Mouse (Mus musculus) ZHBTc4 (cell line): ENCODE measurements at regions not wholly inside any gene's neighbourhood (a gene's known extent, or its start where the extent isn't known, plus 50 kb on each side); places are given as distances from the start of the nearest gene placed in this dataset.

ENCODE experiments used
- DNase-seq: peaks from one replicate; pipeline ENCODE4 v3.0.0-alpha.2; 2011; ENCODE audit warnings: low read depth, low spot score

DNA sequence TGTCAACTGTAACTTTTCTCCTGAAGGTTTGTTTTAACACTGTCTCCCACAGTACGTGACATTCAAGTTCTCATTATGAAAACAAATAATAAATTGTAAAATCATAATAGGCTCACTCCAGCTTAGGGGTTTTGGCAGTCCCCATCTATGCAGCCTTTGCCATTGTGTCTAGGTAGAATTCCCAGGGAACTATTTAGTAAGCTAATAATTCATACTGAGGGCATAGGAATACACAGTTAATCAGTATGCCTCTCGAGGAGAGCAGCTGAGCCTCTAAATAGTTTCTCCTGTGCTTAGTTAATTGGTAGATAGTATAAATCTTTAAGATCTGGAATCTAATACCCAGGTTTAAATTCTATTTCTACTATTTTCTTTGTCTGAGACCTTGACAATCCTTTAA, 191.7 kb downstream of the Tprg start:
- DNase-seq = no peak

DNA sequence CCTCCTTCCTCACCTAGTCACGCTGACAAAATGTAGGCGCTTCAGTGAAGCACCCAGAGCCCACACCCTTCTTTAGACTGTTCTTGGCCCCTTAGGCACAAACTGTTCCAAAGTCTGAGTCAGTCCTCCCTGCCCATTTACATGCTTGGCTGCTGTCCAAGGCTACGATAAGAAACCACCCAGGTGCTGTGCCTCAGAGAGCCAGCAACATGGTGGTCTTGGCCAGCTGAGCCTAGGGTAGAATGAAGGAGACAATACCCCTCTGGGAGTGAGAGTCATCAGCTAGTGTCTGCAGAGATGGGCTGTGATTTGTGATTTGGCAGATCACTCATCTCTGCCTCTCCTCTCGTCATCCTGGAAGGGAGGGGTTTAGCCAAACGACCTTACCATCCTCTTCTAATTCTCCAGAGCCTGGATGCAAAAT, 197.2 kb downstream of the Tprg start:
- DNase-seq = peak; percentile 44

DNA sequence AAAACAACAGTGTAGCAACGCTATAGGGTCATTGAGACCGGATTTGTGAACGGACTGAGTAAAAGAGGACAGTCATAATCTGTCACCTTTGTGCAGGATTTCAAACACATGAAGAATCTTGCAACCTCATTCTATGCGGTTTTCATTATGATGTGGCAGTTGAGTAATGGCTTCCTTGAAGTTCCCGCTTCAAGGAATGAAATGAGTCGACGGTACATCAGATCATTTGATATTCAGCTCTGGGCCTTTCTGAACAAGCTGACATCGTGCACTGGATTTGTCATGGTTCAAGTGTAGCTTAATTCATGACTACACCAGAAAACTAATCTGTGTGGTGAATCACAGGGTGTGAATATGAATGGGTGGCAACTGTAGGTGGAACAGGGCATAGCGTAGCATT, 198.4 kb downstream of the Tprg start:
- DNase-seq = no peak

DNA sequence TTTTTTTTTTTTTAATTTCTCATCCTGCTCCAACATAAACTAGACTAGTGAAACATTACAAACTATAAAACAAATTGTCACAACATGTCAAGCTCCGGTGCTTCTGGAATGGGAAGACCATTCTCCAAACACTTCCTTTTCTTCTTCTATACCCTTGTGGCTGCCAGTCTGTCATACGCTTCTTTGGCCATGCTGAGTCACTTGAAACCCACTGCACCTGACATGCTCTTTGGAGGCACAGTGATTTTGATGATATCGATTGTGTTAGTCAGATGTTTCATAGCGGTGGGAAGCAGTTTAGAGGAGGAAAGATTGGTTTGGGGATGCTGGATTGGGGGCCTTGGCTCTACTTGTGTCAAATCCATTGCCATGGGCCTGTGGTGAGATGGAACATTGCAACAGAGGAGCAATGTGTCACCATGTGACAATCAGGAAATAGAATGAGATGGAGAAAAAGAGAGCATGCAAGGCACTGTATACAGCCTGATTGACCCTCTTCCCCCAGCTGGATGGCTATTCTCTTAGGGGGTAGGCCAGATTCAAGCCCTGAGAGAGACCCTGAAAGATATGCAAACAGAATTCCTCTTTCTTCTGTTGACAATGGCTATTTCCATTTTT, 197.0 kb upstream of the Trp63 start:
- no peak for DNase-seq

DNA sequence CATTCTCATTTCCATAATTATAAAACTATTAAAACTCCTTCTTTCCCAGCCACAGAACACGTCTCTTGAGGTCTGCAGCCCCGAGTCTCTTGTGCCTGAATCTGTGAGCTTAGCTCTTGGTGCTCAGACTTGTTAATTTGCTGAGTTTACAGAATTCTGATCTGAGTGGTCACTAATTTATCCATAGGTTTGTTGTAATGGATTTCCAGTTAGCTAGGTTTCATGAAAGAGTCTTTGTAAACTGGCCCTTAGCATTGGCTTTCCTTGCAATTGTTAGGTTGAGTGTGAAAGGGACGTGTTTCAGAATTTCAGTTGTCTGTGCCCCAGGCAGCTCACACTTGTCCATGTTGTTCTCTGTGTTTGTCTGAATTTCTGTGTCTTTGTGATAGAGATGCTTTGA, 192.7 kb upstream of the Trp63 start:
- no peak for DNase-seq

DNA sequence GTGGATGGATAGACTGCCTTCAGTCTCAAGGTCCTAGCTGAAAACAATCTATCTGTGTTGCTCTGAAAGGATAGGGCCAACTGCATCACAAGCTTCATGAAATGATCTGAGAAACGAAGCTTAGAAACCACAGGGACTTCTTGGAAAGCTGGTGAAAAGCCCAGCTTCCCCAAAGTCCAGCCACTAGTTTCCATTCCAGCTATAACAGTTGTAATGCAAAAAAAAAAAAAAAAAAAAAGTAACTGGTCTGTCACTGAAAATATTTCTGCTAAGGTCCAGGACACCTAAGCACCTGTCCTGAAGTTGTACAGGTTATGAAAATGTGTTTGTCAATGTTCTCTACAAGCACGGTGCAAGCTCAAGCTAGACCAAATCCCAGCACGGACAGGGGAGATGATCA, 189.4 kb upstream of the Trp63 start:
- DNase-seq = no peak

DNA sequence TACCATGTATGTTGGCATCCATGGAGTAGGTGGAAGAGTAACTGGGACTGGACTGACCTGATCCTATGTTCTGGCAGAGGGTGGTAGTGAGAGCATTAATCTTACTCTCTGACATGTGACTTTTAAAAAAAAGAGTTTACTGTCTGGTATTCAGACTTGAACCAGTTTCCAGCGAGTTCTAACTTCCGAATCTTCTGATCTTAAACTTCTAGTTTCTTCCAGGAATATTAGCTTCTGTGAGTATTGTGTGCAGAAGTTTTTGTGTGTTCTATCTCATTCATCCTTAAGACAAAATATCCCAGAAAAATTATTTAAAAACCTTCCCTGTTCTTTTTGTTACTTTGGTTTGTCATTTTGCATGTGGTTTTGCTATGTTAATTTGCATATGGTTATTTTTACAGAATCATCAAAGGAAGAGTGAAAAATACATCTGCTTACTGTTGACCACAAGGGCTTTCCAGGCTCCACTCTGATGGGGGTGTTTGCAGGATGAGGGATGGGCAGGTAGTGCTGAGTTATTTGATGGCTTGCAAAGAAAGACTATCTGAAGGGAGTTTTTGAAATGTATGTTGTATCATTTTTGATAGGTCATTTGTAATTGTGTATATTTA, 187.9 kb upstream of the Trp63 start:
- DNase-seq = no peak

DNA sequence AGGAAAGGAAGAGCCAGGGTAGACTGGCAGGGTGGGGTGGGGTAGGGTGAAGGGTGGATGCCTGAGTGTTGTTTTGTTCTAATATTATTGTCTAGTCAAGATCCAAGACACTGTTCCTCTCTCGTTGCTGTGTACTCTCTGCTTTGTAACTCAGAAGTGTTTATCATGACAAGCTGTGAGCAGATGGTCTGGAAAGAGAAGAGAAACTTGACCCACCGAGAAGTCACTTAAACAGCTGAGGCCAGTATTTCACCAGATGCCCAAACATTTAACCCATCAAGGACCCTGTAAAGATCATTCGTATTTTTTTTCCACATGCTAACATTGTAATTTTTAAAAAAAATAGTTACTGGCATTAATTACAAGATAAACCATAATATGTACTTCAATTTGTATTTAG, 178.7 kb upstream of the Trp63 start:
- DNase-seq = no peak

DNA sequence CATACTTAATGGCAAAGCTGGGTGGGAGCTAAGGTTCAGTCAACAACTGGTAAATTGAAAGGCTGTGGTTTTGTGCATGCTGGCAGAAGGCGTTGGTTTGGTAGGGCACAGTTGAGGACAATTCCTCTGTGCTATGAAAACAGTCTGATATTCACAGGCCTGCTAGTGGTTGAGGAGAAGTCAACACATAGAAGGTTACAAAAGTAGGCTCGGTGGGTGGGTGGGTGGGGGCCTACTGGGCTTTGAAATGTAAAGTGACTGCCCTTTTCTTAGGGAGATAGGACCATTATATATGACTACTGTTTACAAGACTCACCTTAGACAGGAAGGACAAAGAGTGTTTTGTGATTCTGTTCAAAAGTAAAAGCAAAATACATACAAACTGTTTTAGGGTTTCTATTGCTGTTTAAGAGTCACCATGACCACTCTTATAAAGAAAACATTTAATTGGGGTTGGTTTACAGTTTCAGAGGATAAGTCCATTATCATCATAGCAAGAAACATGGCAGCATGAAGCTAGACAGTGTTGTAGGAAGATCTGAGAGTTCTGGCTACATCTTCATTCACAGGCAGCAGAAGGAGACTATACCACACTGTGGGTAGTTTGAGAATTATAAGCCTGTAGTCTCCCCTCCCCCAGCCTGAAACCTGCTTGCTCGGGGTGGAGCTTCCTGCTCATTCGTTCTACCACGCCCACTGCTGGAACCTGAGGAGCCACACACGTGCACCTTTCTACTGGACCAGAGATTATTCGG, 166.3 kb upstream of the Trp63 start:
- peak; percentile 96 for DNase-seq

DNA sequence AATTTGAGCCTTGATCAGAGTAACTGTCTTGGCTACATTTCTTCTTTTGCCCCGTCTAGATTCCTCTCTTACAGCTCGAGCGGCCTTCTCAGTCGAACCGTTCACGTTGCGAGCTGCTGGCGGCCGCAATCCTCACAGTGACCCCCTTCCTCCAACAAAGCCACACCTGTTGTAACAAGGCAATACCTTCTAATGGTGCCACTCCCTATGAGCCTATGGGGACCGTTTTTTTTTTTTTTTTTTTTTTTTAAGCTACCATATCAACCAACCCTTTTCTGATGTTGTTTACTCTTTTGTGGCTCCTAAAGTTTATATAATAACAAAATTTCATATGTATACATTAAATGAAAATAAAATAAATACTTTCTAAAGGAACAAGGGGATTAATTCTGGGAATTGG, 160.4 kb upstream of the Trp63 start:
- peak; percentile 77 for DNase-seq

DNA sequence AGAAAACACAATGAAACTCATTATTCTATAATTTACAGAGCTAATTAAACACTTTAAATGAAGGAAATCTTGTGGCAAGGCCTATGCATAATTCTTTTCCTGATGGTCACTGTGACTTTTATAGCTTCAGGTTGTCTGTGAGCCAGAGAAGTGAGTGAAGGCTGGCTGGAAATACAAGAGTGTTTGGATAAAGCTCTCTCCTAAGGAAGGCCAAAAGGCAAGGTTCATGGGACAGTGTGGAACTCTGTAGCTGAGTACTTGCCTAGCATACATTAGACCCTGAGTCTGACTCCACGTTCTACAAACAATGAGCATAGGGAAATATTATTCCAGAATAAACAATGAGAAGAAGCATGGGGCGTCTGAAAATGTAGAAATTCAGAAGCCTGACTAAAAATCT, 159.9 kb upstream of the Trp63 start:
- DNase-seq = peak; percentile 57

DNA sequence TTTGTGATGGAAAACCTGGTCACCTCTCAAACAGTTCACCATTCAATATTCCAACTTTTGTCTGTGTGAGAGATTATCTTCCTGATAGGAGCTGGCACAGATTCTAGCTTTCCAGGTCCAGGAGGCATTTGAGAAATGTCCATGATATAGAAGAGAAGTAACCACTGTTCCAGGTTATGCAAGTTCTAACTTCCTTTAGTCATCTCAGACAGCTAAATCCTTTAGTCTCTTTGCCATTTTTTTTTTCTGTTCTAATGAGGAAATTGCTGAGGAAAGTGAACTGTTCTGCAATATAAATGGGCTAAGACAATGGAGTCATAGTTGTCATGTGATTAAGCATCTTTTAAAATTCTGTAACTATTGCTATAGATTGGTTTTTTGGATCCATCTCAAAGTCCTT, 155.7 kb upstream of the Trp63 start:
- DNase-seq = peak; percentile 5

DNA sequence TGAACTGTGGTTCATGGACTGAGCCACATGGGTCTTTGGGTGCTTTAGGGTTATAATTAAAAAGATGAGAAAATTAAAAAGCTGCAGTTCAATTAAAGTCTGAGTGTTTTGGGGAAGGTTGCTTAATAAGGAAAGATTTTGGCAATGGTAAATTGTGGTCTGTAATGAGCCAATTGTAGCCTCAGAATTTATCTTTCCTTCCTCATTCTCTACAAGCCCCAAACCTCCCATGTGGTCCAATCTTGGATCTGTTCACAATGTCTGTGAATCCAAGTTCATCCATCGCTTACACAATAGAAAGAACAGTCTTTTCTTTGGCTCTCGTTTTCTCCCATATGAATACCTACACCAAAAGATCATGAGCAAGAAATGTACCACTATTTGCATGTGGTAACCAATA, 155.2 kb upstream of the Trp63 start:
- DNase-seq = peak; percentile 11

DNA sequence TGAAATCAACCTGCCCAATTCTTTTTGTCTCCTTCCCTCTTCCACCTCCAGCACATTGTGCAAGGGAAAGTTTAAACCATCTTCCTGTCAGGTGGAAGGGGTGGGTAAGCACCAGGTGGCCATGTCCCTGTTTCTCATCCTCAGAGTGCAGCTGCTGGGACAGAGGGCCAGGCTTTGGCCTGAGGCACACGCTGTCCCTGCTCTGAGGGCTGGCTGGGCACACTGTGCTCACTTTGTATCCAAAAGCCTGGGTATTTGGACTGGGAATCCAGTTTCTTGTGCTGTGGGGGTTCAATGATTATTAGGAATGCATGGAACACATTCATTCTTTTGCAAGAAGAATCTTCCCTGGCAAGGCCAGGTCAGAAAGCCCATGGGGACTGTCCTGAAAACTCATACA, 153.9 kb upstream of the Trp63 start:
- peak; percentile 4 for DNase-seq

DNA sequence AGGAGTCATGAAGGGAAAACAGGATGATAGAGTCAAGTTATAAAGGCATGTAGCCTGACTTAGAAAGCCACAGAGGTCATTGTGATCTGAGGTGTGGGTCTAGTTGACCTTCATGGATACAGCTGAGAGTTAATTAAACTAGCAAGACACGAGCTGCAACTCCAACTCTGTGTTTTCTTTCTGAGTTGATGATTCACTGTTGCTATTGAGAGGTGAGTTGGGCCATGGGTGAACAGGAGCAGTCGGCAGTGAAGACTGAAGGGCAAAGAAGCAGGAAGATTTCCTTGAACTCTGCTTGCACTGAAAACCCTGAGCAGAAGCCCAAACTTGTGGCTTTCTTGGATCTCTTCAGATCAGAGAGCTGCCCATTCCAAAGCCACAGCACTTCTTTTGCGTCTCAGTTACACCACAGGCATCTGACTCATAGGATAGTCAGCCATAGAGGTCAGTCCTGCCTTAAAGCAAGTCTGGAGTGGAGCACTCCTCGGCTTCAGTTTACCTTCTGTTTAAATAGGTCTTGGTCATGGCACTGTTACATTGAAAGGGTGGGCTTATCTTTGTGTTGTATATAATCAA, 151.7 kb upstream of the Trp63 start:
- no peak for DNase-seq

DNA sequence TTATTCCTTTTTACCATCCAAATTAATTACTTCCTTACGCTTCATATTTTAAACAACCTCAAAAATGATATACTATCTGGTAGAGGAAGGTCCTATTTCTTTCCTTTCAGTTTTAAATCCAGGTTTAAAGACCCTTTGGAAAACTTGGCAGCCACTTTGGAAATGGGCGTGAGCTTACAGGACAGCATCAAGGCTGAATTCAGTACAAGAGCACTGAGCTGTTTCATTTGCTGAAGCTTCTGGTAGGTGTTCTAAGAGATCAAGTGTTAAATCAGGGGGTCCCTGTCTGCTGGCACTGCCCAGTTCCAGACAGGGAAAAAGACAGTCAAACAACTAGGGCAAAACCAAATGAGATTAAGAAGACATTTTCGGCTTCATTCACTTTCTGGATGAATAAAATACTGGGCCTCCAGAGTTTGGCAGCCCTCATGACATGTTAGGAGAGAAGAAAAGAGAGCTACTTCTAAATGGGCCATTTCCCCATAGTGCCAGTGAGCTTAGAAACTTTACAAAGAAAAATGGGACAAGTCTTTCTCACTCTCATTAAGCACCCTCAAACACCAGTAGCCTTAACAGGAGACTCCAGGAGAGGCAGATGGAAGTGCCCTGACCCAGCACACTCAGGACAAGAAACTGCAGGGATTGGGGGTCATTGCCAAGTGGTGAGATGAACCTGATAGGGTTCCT, 150.9 kb upstream of the Trp63 start:
- no peak for DNase-seq

DNA sequence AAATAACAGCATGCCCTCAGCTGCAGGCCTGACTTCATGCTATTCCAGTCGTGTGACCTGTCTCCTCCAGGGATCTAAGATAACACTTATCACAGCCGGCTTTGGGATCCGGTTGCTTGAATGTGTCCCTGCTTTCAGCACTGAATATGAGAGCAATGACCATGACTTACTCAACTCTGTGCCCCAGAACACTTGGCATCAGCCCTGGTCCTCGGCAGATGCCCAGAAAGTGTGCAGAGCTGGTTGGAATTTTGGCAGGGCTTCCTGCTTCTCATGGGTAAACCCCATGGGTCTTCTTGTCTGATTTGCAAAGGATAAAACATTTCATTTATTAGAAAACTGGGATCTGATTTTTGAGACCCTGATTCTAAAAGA, 150.4 kb upstream of the Trp63 start:
- no peak for DNase-seq

DNA sequence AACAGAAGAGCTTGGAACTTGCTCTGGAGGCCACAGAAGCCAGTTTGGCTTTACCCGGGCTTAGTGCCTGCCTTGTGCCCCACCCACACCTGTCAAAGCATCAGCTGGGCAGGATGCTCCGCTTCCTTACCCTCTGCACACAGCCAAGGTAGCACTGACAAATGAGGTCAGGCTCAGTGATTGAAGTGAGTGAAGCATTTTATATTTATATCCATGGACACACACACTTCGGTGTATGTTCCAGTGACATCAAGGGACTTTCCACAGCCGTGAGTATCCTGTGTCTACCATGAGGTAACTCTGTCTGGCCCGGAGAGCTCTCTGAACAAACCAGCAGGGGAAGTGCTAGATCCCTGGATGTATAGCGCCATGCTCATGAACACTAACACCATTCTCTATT, 147.0 kb upstream of the Trp63 start:
- DNase-seq = no peak

DNA sequence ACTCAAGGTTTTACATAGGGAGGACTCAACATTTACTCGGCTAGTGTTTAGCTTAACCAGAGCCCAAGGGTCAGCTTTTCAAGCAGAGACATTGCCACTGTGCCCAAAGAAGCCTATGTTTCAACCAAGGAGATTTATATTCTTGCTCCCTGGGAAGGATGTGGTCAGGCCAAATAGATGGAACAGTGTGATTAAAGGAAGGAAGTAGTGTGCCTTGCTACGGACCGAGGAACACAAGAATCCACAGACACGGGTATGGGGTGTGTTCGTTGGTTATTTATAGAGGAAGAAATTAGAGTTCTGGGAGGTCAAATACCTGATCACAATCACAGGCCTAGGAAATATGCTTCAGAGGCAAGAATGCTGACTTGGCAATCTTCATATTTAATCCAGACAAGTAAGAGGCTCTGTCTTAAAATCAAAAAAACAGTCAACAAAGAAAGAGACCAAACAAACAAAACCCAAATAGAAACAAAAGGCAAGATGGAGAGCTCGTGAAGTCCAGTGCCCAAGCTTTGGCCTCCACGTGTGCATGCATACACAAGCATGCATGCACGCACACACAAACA, 133.9 kb upstream of the Trp63 start:
- DNase-seq = no peak

DNA sequence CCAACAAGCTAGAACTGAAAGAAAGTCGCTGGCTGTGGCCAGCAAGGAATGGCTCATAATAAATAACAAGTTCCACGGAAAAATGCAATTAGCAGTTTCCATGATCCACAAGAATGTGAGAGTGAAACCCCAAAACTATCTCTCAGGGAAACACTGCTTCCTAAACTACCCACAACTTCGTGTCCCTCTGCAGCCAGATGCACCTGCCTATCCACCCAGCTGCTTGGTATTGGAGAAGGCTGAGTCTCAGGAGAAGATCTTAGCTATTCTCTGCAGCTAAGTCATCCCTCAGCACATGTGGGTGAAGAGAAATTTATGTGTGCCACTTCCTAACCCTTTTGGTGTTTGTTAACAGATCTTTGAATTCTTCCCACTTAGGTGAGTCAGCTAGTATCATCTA, 126.4 kb upstream of the Trp63 start:
- no peak for DNase-seq

DNA sequence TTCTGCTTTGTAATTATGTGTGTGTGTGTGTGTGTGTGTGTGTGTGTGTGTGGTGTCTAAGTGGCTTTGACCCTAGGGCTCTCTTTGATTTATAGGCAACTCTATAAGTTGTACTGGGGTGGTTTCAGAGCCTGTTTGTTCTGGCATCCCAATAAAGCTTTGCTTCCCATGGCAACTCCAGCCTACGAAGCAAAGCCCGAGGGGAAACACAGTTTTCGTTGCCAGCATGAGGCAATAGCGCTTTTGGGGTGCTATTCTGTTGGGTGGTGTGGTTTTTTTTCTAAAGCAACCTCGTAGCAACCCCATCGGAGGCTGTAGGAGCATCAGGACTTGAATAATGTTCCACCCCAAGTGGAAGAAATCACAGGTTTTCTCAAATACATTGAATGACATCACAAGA, 103.3 kb upstream of the Trp63 start:
- DNase-seq = no peak
